Mouse (Mus musculus): Measurements from ENCODE around the gene Cep72. TPM values are rescaled to one million over a fixed set of nuclear protein-coding genes. Genes with fewer than 3 reads are reported as not detected.
A peak's percentile ranks its signal among the peaks of the same experiment; 100 is the strongest.
"Not testable (repeated sequence)": the region's sequence is repeated elsewhere in the genome, so short reads cannot be mapped to it uniquely, and the experiment has no call there.

Cep72 gene
- 1 to 10 TPM in 1 of 2 experiments, under 1 TPM in 1; 0.87 to 2.7 TPM for total RNA-seq (2021)
- long read RNA-seq, experiment 1, partial matches to known transcripts, result 1 of 1 reads
- long read RNA-seq, experiment 1, other reads (novel, unspliced or antisense), result 0 of 1 reads
- long read RNA-seq, experiment 2, partial matches to known transcripts, result 1 of 4 reads
- long read RNA-seq, experiment 2, other reads (novel, unspliced or antisense), result 2 of 4 reads

- H3K4me3 ChIP-seq, result peak within 1 kb of the TSS; percentile 98
- peak within 1 kb of the TSS; percentile 85 for H3K27ac ChIP-seq
- no peak for TF ChIP-seq CTCF (conservative IDR thresholded peaks at IDR 0.05)
- peak; percentile 75 to 85 for DNase-seq (ENCODE audit: low spot score in 2 of 2)
Measured at GRCm38 (mm10) chr13:74061613-74062377, at the start of gene Cep72. Gene Cep72 (minus strand): TSS chr13:74062299.

GRCm38 (mm10) chr13:74107410-74107809 lies 45.3 kb upstream of the Cep72 start:
- H3K27ac ChIP-seq, result no peak overlapping the region
- H3K4me3 ChIP-seq, result no peak overlapping the region
- no peak for TF ChIP-seq CTCF (conservative IDR thresholded peaks at IDR 0.05)
- DNase-seq (ENCODE audit: low spot score in 2 of 2), result no peak

- no peak for TF ChIP-seq CTCF (conservative IDR thresholded peaks at IDR 0.05)
- H3K27ac ChIP-seq, result no peak overlapping the region
- DNase-seq (ENCODE audit: low spot score in 2 of 2), result no peak
- no peak overlapping the region for H3K4me3 ChIP-seq
Measured at GRCm38 (mm10) chr13:74104417-74104816, 42.3 kb upstream of the Cep72 start.

GRCm38 (mm10) chr13:74102831-74103582 lies 40.9 kb upstream of the Cep72 start:
- no peak overlapping the region for H3K27ac ChIP-seq
- no peak for TF ChIP-seq CTCF (conservative IDR thresholded peaks at IDR 0.05)
- no peak overlapping the region for H3K4me3 ChIP-seq
- DNase-seq (ENCODE audit: low spot score in 2 of 2), result peak in 1 of 2 experiments; percentile 18

GRCm38 (mm10) chr13:74102108-74102830 lies 40.2 kb upstream of the Cep72 start:
- H3K27ac ChIP-seq, result no peak overlapping the region
- no peak for TF ChIP-seq CTCF (conservative IDR thresholded peaks at IDR 0.05)
- H3K4me3 ChIP-seq, result no peak overlapping the region
- no peak for DNase-seq (ENCODE audit: low spot score in 2 of 2)

GRCm38 (mm10) chr13:74098913-74099312 lies 36.8 kb upstream of the Cep72 start:
- Histone ChIP-seq H3K27ac (no peak overlapping the region), H3K4me3 (no peak overlapping the region)
- DNase-seq (ENCODE audit: low spot score in 2 of 2), result no peak
- no peak for TF ChIP-seq CTCF (conservative IDR thresholded peaks at IDR 0.05)

- peak; percentile 54 to 77 for DNase-seq (ENCODE audit: low spot score in 2 of 2)
- TF ChIP-seq CTCF (conservative IDR thresholded peaks at IDR 0.05), result peak; percentile 90
- H3K27ac ChIP-seq, result no peak overlapping the region
- no peak overlapping the region for H3K4me3 ChIP-seq
Measured at GRCm38 (mm10) chr13:74096715-74097363, 34.7 kb upstream of the Cep72 start.

- Histone ChIP-seq H3K4me3 (no peak overlapping the region), H3K27ac (no peak overlapping the region)
- TF ChIP-seq CTCF (conservative IDR thresholded peaks at IDR 0.05), result no peak
- DNase-seq (ENCODE audit: low spot score in 2 of 2), result no peak
Measured at GRCm38 (mm10) chr13:74095936-74096335, 33.8 kb upstream of the Cep72 start.

- Histone ChIP-seq H3K4me3 (no peak overlapping the region), H3K27ac (no peak overlapping the region)
- TF ChIP-seq CTCF (conservative IDR thresholded peaks at IDR 0.05), result no peak
- DNase-seq (ENCODE audit: low spot score in 2 of 2), result no peak
Measured at GRCm38 (mm10) chr13:74090265-74090664, 28.2 kb upstream of the Cep72 start.

GRCm38 (mm10) chr13:74073369-74073768 lies 11.3 kb upstream of the Cep72 start:
- TF ChIP-seq CTCF (conservative IDR thresholded peaks at IDR 0.05), result no peak
- Histone ChIP-seq H3K27ac (no peak overlapping the region), H3K4me3 (no peak overlapping the region)
- DNase-seq (ENCODE audit: low spot score in 2 of 2), result no peak

GRCm38 (mm10) chr13:74071714-74072113 lies 9.6 kb upstream of the Cep72 start:
- Histone ChIP-seq H3K4me3 (no peak overlapping the region), H3K27ac (no peak overlapping the region)
- no peak for DNase-seq (ENCODE audit: low spot score in 2 of 2)
- no peak for TF ChIP-seq CTCF (conservative IDR thresholded peaks at IDR 0.05)

GRCm38 (mm10) chr13:74071244-74071643 lies 9.1 kb upstream of the Cep72 start:
- DNase-seq (ENCODE audit: low spot score in 2 of 2); H3K4me3 ChIP-seq; H3K27ac ChIP-seq: not testable (repeated sequence)
